Mouse (Mus musculus) G1E (cell line): ENCODE data around the gene Cd200r3.

Experiments used
- CTCF ChIP-seq: IDR thresholded peaks from 2 replicates; pipeline ENCODE4 v1.5.1; 2012; ENCODE audit warnings: low read depth, low read length, inconsistent platforms, mixed read lengths
- GATA1 ChIP-seq: IDR thresholded peaks from 2 replicates; pipeline ENCODE4 v1.6.1; 2012; ENCODE audit warnings: borderline replicate concordance, low read length, inconsistent platforms, mixed read lengths
- GATA2 ChIP-seq: IDR thresholded peaks from 2 replicates; pipeline ENCODE4 v1.6.1; 2012; ENCODE audit warnings: low read depth, low read length, inconsistent platforms, borderline replicate concordance
- POLR2AphosphoS5 ChIP-seq: IDR thresholded peaks from 2 replicates; pipeline ENCODE4 v1.6.1; 2012; ENCODE audit warnings: low read depth, low read length, inconsistent platforms; ENCODE audit not compliant: insufficient replicate concordance
- TAL1 ChIP-seq: conservative IDR thresholded peaks from 2 replicates; pipeline ENCODE4 v1.6.1; 2012; ENCODE audit warnings: low read depth, low read length, inconsistent platforms, mixed read lengths

GRCm38 (mm10) chr16:45021443-45021842, 78.0 kb downstream of the Cd200r3 start:
- no peak for TF ChIP-seq CTCF
- no peak for TF ChIP-seq GATA1
- TF ChIP-seq TAL1, result no peak
- TF ChIP-seq POLR2AphosphoS5, result no peak
- no peak for TF ChIP-seq GATA2
